Mouse (Mus musculus) ovary, postnatal 36 days (tissue): ENCODE results near the gene Samhd1.

Source experiments
- DNase-seq: peaks from one replicate; pipeline ENCODE4 v3.0.0; 2022; ENCODE audit warnings: low spot score, mixed read lengths

The Samhd1 gene

DNA sequence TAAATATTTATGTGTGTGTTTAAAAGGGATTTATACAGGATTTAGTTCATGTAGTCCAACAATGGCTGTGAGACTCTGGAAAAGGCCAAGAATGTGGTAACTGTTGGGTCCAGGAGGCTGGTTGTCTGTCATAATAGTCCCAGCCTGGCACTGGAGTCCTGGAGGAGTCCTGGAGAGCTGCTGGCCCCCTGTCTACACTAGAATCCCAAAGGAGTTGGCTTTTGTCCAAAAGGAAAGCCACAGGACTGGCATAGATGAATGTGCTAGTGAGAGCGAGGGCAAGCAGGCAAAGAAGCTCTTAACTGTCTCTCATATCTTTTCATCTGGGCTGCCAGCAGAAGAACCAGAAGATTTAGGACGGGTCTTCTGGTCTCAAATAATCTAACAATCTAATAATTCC lies 1.6 kb upstream of the Samhd1 start:
- DNase-seq: no peak

DNA sequence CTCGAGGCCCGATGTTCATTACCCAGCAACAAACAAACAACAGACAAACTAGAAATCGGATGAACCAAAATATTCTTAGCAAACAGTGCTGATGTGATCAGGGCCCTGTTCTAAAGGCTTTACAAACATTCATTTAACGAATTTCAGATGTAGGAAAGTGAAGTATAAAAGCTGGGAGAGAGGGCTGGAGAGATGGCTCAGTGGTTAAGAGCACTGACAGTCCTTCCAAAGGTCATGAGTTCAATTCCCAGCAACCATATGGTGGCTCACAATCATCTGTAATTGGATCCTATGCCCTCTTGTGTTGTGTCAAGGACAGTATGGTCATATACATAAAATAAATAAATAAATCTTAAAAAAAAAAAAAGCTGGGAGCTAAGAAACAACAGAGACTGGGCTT lies 1.1 kb upstream of the Samhd1 start:
- DNase-seq: no peak

DNA sequence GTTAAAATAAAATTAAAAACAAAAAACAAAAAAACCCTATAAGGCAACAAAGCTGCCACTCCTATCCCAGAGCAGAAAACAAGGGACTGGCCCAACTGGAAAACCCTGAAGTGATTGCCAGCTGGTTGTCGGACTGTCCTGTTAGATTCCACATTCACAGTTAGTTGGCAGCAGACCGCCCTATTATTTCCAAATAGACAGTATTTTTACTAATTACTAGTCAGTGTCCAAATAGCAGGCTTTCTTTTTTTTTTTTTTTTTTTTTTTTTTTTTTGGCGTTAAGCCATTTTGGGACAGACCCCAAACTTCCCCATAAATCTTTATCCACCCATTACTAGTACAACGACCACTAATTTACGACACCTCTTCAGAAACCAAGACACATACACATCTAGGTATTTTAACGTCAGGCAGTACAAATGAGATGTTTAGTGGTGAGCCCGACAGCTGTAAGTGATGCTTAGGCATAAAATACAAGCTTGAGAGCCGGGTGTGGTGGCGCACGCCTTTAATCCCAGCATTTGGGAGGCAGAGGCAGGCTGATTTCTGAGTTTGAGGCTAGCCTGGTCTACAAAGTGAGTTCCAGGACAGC lies 560 bp upstream of the Samhd1 start:
- DNase-seq: no peak

DNA sequence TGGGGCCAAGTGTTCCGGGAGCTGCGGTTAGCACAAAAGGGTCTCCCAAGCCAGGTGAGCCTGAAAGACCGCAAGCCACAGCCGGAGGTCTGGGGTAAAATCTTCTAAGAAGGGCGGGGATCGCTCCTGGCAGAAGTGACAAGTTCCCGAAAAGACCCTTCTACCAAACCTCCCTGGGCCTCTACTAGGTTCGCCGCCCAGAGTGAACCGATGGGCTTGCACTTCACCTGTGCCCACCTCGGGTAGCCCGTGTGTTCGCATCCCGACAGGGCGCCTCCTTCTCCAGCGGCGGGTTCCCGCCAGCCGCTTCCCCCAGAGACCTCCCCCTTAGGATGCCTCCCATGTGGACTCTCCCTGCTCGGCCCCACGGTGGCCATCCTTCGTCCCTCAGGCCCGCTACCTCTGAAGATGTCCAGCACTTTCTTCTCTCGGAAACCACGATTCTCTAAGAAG lies 560 bp downstream of the Samhd1 start:
- no peak for DNase-seq

DNA sequence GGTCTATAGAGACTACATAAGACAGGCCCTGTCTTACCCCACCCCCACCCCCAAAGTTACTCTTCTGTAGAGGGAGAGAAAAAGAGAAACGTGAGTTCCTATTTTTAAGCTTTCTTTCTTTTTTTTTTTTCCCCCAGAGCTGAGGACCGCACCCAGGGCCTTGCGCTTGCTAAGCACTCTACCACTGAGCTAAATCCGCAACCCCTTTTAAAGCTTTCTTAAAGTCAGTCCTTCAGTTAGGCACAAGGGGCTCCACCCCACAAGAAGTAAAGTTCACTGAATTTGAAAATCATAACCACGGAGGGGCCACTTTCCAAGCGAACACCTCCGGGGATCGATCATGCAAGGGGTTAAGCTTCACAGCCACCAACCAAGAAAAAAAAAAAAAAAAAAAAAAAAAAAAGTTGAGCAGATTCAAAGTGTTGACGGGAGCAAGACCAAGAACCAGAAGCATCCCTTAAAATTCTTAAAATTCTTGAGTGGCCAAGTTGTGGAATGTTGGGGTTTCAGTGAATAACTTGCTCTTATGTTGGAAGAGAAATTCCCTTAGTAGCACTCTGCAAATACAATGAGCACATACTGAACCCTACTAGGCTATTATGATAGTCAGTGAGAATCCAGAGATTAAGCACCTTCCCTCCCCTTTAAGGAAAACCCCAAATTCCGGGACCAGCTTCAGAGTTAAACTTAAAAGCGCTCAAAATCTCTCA lies 1.1 kb downstream of the Samhd1 start:
- no peak for DNase-seq

DNA sequence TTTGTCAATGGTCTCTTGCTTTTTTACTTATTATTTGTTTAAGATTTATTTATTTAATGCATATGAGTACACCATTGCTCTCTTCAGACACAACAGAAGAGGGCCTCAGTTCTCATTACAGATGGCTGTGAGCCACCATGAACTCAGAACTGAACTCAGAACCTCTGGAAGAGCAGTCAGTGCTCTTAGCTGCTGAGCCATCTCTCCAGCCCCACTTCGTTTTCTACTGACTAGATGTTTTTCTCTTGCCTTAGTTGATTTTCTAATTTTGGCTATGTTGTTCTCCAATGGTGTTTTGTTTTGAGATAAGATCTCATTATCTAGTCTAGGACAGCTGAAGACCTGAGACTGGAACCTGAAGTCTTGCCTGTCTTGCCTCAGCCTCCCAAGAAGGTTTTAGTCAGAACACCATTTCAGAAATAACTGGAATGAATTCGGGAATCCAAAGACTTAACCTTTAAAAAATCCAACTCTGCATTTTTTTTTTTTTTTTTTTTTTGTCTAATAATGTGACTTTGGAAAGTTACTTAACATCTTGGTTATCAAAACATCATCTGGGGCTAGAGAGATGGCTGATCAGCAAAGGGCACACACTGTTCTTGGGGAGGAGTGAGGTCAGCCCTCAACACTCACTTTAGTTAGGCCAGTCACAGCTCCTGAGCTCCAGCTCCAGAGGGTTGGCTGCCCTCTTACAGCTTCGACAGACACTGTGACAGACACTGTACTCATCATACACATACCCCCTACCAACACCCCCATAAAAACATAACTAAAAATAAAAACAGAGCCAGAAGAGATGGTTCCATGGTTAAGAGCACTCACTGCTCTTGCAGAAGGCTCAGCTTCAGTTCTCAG lies 2.2 kb downstream of the Samhd1 start:
- DNase-seq: no peak

DNA sequence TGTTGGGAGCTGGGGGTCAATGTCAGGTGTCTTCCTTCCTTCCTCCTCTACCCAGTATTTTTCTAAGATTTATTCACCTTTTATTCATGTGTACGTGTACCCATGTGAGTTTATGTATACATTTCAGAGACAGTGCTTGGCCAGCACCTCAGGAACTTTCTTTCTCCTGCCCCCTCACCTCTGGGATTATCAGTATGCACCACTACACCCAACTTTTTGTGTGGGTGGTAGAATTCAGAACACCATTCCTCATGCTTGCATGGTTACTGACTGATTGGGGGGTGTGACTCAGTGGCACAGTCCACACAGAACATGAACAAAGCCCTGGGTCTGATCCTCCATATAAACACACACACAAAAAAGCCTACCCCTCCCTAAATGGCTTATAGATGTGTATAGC lies 3.0 kb downstream of the Samhd1 start:
- no peak for DNase-seq

DNA sequence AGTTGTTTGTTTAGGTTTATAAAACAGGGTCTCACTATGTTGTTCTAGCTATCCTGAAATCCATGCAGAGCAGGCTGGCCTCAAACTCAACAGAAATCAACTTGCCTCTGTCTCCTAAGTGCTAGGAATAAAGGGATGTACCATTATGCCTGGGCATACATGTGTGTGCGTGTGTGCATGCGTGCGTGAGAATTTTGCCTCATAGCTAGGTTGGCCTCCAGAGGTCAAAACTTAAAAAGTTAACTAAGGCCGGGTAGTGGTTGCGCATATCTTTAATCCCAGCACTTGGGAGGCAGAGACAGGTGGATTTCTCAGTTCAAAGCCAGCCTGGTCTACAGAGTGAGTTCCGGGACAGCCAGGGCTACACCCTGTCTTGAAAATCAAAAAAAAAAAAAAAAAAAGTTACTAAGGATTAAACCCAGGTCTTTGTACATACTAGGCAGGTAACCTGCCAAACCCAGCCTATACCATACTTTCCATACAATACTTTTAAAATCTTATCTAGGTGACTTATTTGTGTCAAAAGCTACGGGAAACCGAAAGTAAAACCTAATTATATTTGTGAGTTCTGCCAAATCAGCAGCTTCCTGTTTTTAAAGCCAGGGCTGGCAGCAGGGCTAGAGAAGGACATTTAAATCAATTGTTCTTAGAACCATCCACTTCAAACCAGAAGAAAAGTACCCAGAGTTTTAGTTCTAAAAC lies 4.1 kb downstream of the Samhd1 start:
- no peak for DNase-seq

DNA sequence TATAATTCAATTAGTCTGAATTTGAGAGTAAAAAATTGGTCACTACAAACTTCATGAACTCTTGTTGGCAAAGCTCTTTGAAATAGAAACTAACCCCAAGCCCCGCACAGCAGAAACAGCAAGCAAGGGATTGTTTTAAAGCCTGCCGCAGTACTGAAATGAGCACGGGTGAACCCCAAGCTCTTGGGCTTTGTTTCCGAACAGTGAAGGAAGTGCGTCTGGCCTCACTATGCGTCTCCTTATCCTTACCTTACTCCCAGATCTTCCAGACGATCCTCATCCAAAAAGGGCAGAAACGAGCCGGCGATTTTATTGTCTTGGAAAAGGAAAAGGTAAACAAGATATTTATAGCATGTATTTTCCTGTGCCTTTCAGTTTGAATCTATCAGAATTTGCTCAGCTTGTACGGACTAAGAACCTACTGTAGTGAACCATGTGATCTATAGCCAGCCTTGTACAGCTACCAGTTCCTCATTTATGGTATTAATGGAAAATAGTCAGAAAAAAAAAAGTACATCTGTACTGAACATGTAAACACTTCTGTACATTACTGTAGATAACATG lies 5.4 kb downstream of the Samhd1 start:
- no peak for DNase-seq

DNA sequence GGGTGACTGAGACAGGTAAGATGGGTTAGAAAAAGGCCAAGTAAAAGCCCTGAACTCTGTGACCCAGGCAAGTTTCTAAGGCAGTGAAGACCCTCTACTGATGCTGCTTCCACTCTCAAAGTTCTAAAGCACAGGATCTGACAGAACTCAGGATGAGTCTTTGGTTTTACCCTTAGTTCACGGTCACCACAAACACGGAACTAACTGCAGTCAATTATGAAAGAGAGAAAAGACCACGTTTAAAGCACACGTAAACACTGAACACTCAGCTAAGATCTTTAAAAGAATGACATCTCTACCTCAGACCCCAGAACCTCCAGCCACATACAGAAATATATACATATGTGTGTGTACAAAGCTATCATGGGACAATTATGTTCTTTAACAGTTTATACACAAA lies 6.0 kb downstream of the Samhd1 start:
- DNase-seq: no peak

DNA sequence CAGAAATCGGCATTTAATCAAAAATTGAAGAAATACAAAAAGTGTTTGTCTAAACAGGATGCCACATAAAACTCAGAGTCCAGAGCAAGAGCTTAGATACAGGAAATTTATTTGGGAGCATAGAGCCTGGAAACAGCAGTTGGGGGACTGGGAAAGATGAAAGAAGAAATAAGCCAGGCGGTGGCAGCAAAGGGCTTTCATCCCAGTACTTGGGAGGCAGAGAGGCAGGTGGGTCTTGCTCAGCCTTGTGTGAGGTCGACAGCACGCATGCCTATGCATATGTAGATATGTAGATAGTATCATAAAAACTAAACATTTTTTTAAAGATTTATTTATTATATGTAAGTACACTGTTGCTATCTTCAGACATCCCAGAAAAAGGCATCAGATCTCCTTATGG lies 7.0 kb downstream of the Samhd1 start:
- no peak for DNase-seq

DNA sequence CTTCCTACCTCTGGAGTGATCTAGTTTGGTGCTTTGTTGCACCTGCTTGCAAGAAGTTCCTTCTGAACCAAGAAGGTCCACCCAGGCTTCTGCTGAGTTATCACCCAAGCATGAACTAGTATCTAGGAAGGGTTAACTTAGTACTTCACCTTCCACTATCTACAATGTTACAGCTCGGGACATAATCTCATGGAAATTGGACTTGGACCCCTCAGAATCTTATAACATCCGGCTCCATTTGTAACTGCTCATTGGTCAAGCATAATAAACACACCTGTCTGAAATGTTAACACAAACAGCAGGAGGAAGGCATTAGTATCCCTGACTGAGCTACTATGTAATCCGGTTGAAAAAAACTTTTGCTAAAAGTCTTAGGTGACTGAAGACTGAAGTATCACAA lies 7.7 kb downstream of the Samhd1 start:
- no peak for DNase-seq

DNA sequence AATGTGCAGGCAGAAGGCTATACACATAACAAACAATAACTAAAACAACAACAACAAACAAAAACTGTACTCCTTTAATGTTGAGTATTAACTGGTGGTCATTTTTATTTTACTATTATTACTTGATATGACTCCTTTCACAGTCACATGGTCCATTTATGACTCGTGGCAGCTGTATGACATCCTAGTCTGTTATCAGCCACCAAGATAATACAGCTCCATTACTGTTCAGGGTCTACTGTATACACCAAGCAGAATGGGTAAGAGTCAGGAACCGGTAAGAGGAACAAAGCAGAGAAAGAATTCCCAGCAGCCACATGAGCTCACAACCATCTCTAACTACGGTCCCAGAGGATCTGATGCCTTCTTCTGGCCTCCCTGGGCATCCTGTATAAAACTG lies 9.8 kb downstream of the Samhd1 start:
- no peak for DNase-seq

DNA sequence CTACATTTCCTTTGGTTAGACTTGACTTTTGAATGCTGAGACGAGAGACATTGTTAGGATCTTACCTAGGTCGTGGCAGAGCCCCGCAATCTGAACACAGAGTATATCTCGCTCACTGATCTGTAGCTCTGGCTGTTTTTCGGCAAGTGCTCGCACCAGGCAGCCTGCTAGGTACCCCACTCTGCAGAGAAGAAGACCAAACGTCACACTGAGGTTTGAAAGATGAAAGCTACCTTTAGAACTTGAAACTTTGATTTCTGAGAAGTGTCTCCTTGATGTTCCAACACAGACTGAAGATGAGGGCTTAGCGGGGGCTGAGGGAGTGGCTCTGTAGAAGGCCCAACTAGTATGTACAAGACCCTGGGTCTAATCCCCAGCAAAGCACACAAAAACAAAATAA lies 13.3 kb downstream of the Samhd1 start:
- no peak for DNase-seq

DNA sequence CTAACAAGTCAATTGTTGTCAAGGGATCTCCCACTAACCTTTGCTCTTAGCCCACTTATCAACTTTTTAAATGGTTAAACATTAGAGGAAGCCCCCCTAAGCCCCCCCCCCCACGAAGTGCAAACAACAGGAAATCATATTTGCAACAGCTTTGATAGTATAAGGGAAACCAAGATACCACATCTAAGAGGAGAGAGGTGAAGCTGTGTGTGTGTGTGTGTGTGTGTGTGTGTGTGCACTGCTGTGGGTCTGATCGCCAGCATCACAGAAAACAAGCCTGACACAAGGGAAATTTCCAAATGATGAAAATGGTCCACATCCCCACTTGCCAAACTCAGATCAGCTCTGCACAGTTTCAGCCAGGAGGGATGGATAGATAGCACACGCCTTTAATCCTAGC lies 16.0 kb downstream of the Samhd1 start:
- DNase-seq: no peak

DNA sequence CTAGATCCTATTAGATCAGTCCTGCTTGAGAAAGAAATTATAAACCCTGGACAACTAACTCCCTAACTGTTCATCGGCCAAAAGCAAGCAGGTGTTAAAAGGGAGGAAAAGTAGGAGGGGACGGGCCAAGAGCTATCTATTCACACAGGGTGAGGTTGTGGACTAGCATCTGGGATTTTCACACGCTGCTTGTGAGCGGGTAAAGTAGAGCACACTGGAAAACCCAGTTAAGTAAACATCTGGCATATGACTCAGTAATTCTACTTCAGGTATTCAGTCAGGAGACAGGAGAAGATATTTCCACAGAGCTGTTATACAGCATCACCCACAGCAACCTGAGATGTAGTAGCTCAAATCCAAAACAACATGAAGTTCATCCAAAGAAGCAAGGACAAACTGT lies 16.5 kb downstream of the Samhd1 start:
- no peak for DNase-seq

DNA sequence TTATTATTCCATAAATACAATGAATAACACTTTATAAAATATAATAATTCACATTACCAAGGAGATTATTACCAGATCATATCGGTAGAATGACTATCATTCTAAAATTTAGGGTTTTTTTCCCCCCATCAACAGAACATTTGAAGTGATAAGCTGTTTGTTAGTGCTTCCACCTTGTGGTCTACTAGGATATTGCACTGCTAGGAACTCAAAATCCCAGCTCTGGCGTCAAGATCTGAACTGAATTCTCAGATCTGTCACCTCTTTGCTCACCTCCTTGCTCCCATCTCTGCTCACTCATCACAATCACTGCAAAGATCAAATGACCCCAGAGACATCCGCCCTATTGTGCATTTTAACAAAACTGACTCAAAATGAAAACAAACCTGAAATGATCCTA lies 18.1 kb downstream of the Samhd1 start:
- no peak for DNase-seq

DNA sequence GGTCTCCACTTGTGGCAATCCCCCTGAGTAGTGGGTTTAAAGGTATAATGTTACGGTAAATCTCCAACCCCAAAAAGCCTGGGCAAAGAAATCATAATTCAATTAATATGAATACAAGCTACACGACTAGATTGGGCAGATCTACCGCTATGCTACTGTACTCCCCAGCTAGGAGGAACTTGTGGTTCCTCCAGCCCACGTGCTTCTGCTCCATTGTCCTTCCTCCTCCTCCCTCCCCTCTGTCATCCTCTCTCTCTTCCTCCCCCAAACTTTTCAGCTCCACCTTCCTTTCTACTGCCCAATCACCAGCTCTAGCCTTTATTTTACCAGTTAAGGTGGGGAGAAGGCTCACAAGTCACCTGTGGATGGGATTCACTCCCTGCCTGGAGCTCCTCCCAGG lies 26.8 kb downstream of the Samhd1 start:
- no peak for DNase-seq

DNA sequence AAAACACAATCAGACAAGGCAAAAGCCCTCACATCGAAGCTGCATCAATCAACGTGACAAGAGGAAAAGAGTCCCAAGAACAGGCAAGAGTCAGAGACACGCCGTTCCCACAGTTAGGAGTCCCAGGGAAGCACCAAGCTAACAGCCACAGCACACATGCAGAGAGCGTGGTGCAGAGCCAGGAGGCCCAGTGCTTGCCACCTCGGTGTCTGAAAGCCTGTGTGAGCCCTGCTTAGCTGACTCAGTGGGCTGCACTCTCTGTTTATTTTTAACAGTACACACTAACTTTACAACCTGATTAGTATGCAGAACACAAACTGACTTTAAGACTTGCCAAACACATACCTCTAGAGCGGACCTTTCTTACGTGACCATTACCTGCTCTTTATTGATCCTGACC lies 30.6 kb downstream of the Samhd1 start:
- DNase-seq: no peak

DNA sequence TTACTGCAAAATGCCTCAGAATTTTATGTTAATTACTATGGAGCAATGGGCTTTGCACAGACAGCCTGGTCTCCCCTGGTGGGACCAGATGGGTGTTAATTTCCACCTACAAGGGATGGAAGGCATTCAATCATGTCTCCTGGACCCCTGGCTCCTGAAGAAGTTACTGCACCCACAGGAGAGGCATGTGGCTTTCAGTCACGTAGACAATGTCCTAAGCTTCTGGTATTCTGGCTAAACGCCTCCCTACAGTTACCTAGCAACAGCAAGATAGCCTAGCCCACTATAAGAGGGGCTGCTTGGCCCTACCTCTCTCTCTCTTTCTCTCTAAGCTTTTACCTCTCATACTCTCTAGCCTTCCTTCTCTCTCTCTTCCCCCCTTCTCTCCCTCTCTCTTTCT lies 32.8 kb downstream of the Samhd1 start:
- DNase-seq: no peak

DNA sequence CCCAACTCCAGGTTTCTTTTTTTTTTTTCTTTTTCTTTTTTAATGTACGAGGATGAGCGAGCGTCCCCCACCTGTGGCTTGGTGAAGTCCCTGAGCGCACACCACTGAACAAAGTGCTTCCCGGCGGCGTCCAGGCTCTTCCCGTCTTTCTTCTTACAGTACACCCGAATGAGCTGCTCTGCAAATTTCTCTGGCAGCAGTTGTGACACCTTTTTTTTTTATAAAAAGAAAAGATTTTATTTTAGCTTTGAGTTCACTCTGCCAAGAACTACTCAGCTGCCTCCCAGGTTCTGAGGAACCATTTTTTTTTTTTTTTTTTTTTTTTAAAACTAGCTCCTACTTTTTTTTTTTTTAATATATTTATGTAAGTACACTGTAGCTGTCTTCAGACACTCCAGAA lies 33.4 kb downstream of the Samhd1 start:
- DNase-seq: no peak

DNA sequence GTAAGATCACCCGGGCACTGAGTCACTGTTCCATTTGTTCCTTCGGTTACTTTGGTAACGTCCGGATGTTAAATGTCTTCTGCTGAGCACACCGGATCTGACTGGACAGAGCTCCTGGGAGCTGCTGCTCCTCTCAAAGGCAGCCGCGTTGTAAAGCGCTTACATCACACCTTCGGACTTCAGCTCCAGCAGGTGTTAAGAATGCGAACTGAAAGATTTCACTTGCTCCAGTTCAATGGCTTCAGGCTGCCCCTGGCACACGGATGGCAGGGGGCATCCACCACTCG lies 34.8 kb downstream of the Samhd1 start:
- DNase-seq: no peak
